Mouse (Mus musculus) midbrain, embryonic 16.5 days (tissue): ENCODE measurements around the gene Gpr82. TPM values are rescaled to one million over a fixed set of nuclear protein-coding genes. Genes with fewer than 3 reads are reported as not detected.

Experiments
- ATAC-seq: fragments of 200-750 bp; cut with Nextera tagmentation; 2 replicates; pipeline ENCODE4 v1.8.0; 2017; ENCODE audit warnings: moderate TSS enrichment
- H3K27ac ChIP-seq: fragments of 300-500 bp; sonication (generic); 2 replicates; pipeline ENCODE4 v1.5.1; 2014; ENCODE audit warnings: mild to moderate bottlenecking, low read length, mixed read lengths
- H3K27me3 ChIP-seq: fragments of 300-500 bp; sonication (generic); 2 replicates; pipeline ENCODE4 v1.6.1; 2014; ENCODE audit warnings: low read depth, low read length, mixed read lengths; ENCODE audit not compliant: control insufficient read depth, insufficient read depth
- H3K36me3 ChIP-seq: fragments of 300-500 bp; sonication (generic); 2 replicates; pipeline ENCODE4 v1.6.1; 2014; ENCODE audit warnings: mild to moderate bottlenecking, low read length, moderate library complexity, mixed read lengths; ENCODE audit not compliant: control insufficient read depth, insufficient read depth
- H3K4me1 ChIP-seq: fragments of 300-500 bp; sonication (generic); 2 replicates; pipeline ENCODE4 v1.6.1; 2014; ENCODE audit warnings: mild to moderate bottlenecking, low read length, mixed read lengths; ENCODE audit not compliant: control insufficient read depth, insufficient read depth
- H3K4me2 ChIP-seq: fragments of 300-500 bp; sonication (generic); 2 replicates; pipeline ENCODE4 v1.6.1; 2014; ENCODE audit warnings: mild to moderate bottlenecking, low read length, mixed read lengths
- H3K4me3 ChIP-seq: fragments of 300-500 bp; sonication (generic); 2 replicates; pipeline ENCODE4 v1.5.1; 2014; ENCODE audit warnings: low read depth, mild to moderate bottlenecking, low read length, moderate library complexity, mixed read lengths
- H3K9ac ChIP-seq: fragments of 300-500 bp; sonication (generic); 2 replicates; pipeline ENCODE4 v1.6.1; 2014; ENCODE audit warnings: low read depth, low read length, mixed read lengths
- H3K9me3 ChIP-seq: fragments of 300-500 bp; sonication (generic); replicated peaks from 2 replicates; pipeline ENCODE4 v1.6.1; 2014; ENCODE audit warnings: mild to moderate bottlenecking, low read length, mixed read lengths; ENCODE audit not compliant: control insufficient read depth, poor library complexity, severe bottlenecking
- whole genome bisulfite sequencing: fragments of 180-500 bp; shearing (Covaris S2); extraction: QIAGEN DNeasy Blood & Tissue Kit; methylation state at CpG from one replicate; pipeline ENCODE4 v1.1.7; 2014; 5-methylcytosine and 5-hydroxymethylcytosine counted together
- polyA plus RNA-seq: library from polyadenylated mRNA; unstranded; fragments of >200 nt; fragmentation: Nextera tagmentation; extraction: Ambion mirVana; gene quantifications from 2 replicates; pipeline ENCODE4 v1.2.1, GENCODE M21; 2015

Gene Gpr82
- 0.33 and 0.45 TPM in 2 replicates for polyA plus RNA-seq

GRCm38 (mm10) chrX:13661063-13661462 is at the start of gene Gpr82:
Gene Gpr82, plus strand, starts transcription at chrX:13661363.
- ATAC-seq: no peak
- H3K27me3 ChIP-seq: no peaks in the 10 kb centered on the region
- no peaks in the 10 kb centered on the region for H3K9me3 ChIP-seq
- no peak within 1 kb of the TSS for H3K4me3 ChIP-seq
- H3K27ac ChIP-seq: no peak within 1 kb of the TSS
- no peaks in the 10 kb centered on the region for H3K36me3 ChIP-seq
- no peak within 1 kb of the TSS for H3K4me2 ChIP-seq
- H3K9ac ChIP-seq: no peak within 1 kb of the TSS
- 95% methylated on average over 5 of the region's 5 CpGs for WGBS
- H3K4me1 ChIP-seq: no peaks in the 10 kb centered on the region

GRCm38 (mm10) chrX:13612115-13612514 is 49.0 kb upstream of the Gpr82 start:
- H3K9ac ChIP-seq: no peak overlapping the region
- H3K9me3 ChIP-seq: no peaks in the 10 kb centered on the region
- H3K27me3 ChIP-seq: no peaks in the 10 kb centered on the region; the same call in 1 of the 2 replicates
- no peaks in the 10 kb centered on the region for H3K4me1 ChIP-seq
- 75% methylated on average over 2 of the region's 2 CpGs for WGBS
- H3K4me3 ChIP-seq: no peak overlapping the region
- no peaks in the 10 kb centered on the region for H3K36me3 ChIP-seq
- no peak for ATAC-seq
- no peak overlapping the region for H3K27ac ChIP-seq
- no peak overlapping the region for H3K4me2 ChIP-seq

GRCm38 (mm10) chrX:13616726-13617125 is 44.4 kb upstream of the Gpr82 start:
- Histone ChIP-seq H3K27me3 (no peaks in the 10 kb centered on the region; the same call in 1 of the 2 replicates), H3K27ac (no peak overlapping the region), H3K36me3 (no peaks in the 10 kb centered on the region), H3K4me3 (no peak overlapping the region), H3K9me3 (no peaks in the 10 kb centered on the region), H3K4me2 (no peak overlapping the region), H3K4me1 (no peaks in the 10 kb centered on the region), H3K9ac (no peak overlapping the region)
- 74% methylated on average over 1 of the region's 1 CpGs for WGBS
- ATAC-seq: no peak

- Histone ChIP-seq H3K4me1 (no peaks in the 10 kb centered on the region), H3K9ac (no peak overlapping the region), H3K9me3 (no peaks in the 10 kb centered on the region), H3K36me3 (no peaks in the 10 kb centered on the region), H3K4me2 (no peak overlapping the region), H3K27me3 (no peaks in the 10 kb centered on the region; the same call in 1 of the 2 replicates), H3K4me3 (no peak overlapping the region), H3K27ac (no peak overlapping the region)
- no peak for ATAC-seq
- WGBS: 88% methylated on average over 1 of the region's 1 CpGs
These were observed 43.9 kb upstream of the Gpr82 start for GRCm38 (mm10) chrX:13617294-13617693.

GRCm38 (mm10) chrX:13618476-13618875 is 42.7 kb upstream of the Gpr82 start:
- 76% methylated on average over 4 of the region's 4 CpGs for WGBS
- no peak overlapping the region for H3K4me3 ChIP-seq
- no peak overlapping the region for H3K4me2 ChIP-seq
- H3K4me1 ChIP-seq: no peaks in the 10 kb centered on the region
- H3K9me3 ChIP-seq: no peaks in the 10 kb centered on the region
- H3K9ac ChIP-seq: no peak overlapping the region
- no peak for ATAC-seq
- no peaks in the 10 kb centered on the region for H3K36me3 ChIP-seq
- H3K27me3 ChIP-seq: no peaks in the 10 kb centered on the region
- no peak overlapping the region for H3K27ac ChIP-seq

- H3K9ac ChIP-seq: no peak overlapping the region
- no peaks in the 10 kb centered on the region for H3K9me3 ChIP-seq
- no peak overlapping the region for H3K27ac ChIP-seq
- H3K36me3 ChIP-seq: no peaks in the 10 kb centered on the region
- H3K4me1 ChIP-seq: no peaks in the 10 kb centered on the region
- no peak overlapping the region for H3K4me2 ChIP-seq
- no peak overlapping the region for H3K4me3 ChIP-seq
- H3K27me3 ChIP-seq: no peaks in the 10 kb centered on the region
- no peak for ATAC-seq
- 90% methylated on average over 4 of the region's 4 CpGs for WGBS
These were observed 39.7 kb upstream of the Gpr82 start for GRCm38 (mm10) chrX:13621473-13621872.

- H3K4me1 ChIP-seq: no peaks in the 10 kb centered on the region
- H3K4me3 ChIP-seq: no peak overlapping the region
- no peak overlapping the region for H3K27ac ChIP-seq
- H3K9ac ChIP-seq: no peak overlapping the region
- no peaks in the 10 kb centered on the region for H3K36me3 ChIP-seq
- ATAC-seq: no peak
- no peak overlapping the region for H3K4me2 ChIP-seq
- WGBS: 81% methylated on average over 5 of the region's 5 CpGs
- H3K9me3 ChIP-seq: no peaks in the 10 kb centered on the region
- no peaks in the 10 kb centered on the region for H3K27me3 ChIP-seq
These were observed 38.5 kb upstream of the Gpr82 start for GRCm38 (mm10) chrX:13622654-13623053.

GRCm38 (mm10) chrX:13631599-13632283 is 29.4 kb upstream of the Gpr82 start, which contains the start of gene Gpr34:
Gene Gpr34, plus strand, starts transcription at chrX:13632089.
- Histone ChIP-seq H3K9ac (no peak within 1 kb of the TSS), H3K4me1 (no peaks in the 10 kb centered on the region), H3K27ac (no peak within 1 kb of the TSS), H3K4me3 (no peak within 1 kb of the TSS), H3K36me3 (no peaks in the 10 kb centered on the region), H3K27me3 (no peaks in the 10 kb centered on the region), H3K9me3 (no peaks in the 10 kb centered on the region), H3K4me2 (no peak within 1 kb of the TSS)
- ATAC-seq: no peak
- WGBS: 73% methylated on average over 5 of the region's 5 CpGs

- Histone ChIP-seq H3K4me2 (no peak overlapping the region), H3K9me3 (no peaks in the 10 kb centered on the region), H3K27ac (no peak overlapping the region), H3K4me1 (no peaks in the 10 kb centered on the region), H3K27me3 (no peaks in the 10 kb centered on the region), H3K4me3 (no peak overlapping the region), H3K9ac (no peak overlapping the region), H3K36me3 (no peaks in the 10 kb centered on the region)
- 87% methylated on average over 1 of the region's 1 CpGs for WGBS
- no peak for ATAC-seq
These were observed 24.8 kb upstream of the Gpr82 start for GRCm38 (mm10) chrX:13636398-13636797.
